Mouse (Mus musculus): ENCODE data around the gene Pomgnt1.

DNA sequence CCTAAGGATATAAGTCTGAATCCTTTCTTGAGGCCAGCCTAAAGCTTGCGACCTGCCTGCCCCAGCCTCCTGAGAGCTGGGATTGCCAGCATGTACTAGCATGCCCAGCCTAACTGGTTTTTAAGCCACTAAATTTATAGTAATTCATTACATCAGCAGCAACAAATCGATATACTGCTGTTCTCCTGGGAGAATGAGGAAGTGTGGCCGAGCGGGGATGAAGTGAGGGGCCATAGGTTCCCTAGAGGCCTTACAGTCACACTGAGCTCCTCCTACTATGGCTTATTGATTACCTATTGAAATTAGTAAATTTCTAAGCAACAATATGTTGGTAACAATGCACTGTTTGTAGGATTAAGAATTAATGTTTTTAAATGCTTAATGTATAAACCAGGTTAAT is 9.5 kb downstream of the Pomgnt1 start:
- TF ChIP-seq CTCF (IDR thresholded peaks at IDR 0.05; ENCODE audit: borderline replicate concordance, insufficient read depth, low read length) (no peak), POLR2A (IDR thresholded peaks at IDR 0.05; ENCODE audit: low read depth, low read length) (no peak)

Data from embryonic fibroblast, embryonic 13.5 days (primary cell).